Mouse (Mus musculus) spleen, adult 2 months (tissue): Measurements from ENCODE around the gene Wiz.

Experiments used
- CTCF ChIP-seq: fragments of 200-500 bp; IDR thresholded peaks from 2 replicates; pipeline ENCODE4 v1.5.1; 2011; ENCODE audit warnings: mild to moderate bottlenecking, inconsistent platforms; ENCODE audit not compliant: insufficient read depth, insufficient read length, insufficient replicate concordance; ENCODE audit errors: extremely low read depth
- POLR2A ChIP-seq: fragments of 200-500 bp; IDR thresholded peaks from 2 replicates; pipeline ENCODE4 v1.6.1; 2011; ENCODE audit warnings: low read depth, low read length, inconsistent platforms

DNA sequence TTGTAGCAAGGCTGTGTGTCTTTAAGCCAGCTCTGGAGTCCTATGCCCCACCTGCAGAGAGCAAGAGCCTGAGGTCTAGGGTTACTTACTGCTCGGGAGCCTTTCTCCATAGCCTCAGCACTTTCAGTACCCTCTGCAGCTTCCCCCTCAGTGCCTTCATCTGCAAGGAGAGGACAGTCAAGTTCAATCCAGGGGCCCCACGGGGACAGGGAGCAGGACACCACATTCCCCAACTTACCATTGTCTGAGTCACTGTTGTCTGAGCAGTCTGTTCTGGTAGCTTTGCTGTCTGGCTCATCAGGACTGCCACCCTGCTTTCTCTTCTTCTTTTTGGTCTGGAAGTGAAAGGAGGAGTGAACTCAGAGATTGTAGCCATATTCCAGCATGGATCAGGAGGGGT is 53.4 kb downstream of the Wiz start:
- TF ChIP-seq CTCF: no peak
- no peak for TF ChIP-seq POLR2A
